Mouse (Mus musculus) skeletal muscle tissue, adult 2 months (tissue): ENCODE data around the gene Tagln.
A peak's percentile ranks its signal among the peaks of the same experiment; 100 is the strongest.

ENCODE experiments used
- DNase-seq: peaks from one replicate; pipeline ENCODE4 v3.0.0-alpha.2; 2012; ENCODE audit warnings: low read depth, low spot score

Tagln gene

GRCm38 (mm10) chr9:45906355-45907077, 29.3 kb downstream of the Tagln start, which contains the start of the genes Pcsk7 and Rnf214:
Gene Pcsk7 (plus strand): TSS chr9:45906497.
Gene Rnf214 (minus strand): TSS chr9:45906911.
- peak; percentile 92 for DNase-seq

DNA sequence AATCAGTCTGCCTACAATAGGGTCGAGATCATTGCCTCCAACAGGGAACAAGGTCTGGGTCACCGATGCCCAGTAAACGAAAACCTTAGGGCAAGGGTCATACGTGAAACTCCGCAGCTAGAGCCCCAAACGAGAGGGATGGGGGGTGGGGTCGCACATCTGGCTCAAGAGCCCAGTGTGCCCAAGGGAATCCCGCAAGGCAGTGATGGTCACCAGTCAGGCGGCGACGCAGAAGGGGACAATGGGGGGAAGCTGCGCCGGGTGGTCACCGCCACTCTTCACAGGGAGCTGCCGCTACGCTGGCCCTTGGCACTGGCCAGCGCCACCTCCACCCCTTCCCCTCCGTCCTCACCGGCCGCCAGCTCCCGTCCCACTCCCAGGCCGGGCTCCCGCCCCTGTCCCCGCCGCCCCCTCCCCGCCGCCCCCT, 30.0 kb downstream of the Tagln start:
- DNase-seq, result no peak

- DNase-seq, result no peak
Observed at GRCm38 (mm10) chr9:45905196-45905595, 30.7 kb downstream of the Tagln start.

- no peak for DNase-seq
Observed at GRCm38 (mm10) chr9:45893681-45894080, 42.2 kb downstream of the Tagln start.
